Mouse (Mus musculus) ZHBTc4 (cell line): Measurements from ENCODE around the gene Synrg.

Experiments used
- DNase-seq: peaks from one replicate; pipeline ENCODE4 v3.0.0-alpha.2; 2011; ENCODE audit warnings: low read depth, low spot score

The Synrg gene

DNA sequence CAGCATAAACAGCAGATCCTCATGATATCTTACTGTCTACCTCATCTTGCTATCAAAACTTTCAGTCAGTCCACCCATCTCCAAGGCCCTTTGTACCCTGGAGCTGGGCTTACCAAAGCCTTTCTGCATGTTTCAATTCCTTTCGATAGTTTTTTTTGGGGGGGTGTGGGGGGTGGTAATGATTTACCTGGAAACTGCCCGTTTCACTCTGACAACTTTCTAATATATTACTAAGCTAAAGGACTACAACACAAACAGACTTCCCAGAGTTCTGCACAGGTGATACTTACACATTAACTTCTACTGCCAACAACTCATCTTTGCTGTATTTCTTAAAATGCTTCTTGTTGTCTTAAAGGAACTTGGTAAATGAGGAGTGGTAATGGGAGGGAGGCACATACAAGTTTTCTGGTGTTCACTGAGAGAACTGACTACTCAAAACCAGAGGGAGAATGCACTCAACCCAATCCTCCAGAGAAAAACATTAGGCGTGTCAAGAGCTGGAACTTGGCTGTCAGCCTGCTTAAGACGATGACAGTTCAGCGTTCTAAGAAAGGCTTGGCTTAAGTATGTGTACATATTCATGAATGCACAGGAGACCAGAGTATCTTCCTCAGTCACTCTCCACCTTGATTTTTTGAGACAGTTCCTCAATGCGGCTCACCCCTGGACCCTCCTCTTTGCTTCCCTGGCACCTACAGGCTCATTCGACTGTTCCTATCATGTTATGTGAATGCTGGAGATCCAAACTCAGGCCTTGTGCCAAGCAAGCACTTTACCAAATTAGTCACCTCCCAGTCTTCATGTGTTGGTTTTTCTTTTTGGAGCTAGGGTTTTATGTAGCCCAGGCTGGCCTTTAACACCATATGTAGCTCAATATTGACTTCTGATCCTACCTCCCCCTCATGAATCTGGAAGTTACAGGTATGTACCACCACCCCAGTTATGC, 109.9 kb downstream of the Synrg start:
- DNase-seq = no peak

DNA sequence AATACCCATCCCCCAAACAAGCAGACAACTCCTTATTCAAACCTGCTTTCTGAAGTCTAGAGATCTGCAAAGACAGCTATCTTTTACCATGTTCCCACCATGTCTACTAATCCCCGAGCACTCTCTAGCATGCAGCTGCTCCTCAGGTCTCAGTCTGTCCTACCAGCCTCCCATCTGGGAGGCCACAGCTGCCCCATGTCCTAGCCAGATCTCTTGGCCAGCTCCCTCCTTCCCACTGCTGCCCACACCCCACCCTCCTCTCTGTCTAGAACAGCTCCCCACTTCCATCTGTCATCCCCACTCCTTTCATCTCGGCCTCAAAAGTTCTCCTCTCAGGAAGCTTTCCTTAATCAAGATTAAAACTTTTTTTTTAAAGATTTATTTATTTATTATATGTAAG, 112.8 kb downstream of the Synrg start:
- no peak for DNase-seq

DNA sequence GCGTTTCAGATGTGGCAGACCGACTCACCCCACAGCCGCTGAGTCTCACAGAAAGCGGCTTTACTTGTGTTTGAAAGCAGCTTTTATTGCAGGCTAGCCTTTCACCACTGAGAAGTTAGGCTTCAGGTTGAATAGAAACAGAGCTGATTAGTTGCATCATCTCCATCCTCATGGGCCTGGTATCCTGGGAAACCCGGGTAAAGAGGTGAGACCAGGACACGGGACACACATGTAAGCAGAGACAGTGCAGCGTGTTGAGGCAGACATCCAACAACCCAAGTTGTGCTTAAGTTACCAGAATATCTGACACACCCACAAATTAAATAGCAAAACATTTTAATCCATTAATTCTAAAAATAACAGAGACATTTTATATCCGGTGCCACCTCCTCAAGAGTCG, 114.4 kb downstream of the Synrg start:
- no peak for DNase-seq

DNA sequence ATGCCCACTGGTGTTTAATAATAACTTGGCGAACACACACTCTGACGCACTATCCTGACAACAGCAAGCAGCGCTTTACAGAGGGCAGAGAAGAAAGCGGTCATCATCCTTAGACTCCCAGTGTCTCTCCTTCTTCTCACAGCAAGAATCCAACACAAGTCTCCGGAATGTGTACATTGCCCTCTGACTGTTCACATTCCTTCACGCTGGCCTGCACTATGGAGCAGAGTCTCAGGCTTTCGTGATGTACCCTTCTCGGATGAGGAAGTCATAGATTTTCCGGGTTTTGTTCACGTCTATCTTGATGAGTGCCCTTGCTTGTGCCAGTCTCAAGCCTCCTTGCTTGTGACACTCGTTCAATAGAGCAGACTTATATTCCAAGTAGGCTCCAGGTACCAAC, 115.1 kb downstream of the Synrg start:
- DNase-seq = no peak

DNA sequence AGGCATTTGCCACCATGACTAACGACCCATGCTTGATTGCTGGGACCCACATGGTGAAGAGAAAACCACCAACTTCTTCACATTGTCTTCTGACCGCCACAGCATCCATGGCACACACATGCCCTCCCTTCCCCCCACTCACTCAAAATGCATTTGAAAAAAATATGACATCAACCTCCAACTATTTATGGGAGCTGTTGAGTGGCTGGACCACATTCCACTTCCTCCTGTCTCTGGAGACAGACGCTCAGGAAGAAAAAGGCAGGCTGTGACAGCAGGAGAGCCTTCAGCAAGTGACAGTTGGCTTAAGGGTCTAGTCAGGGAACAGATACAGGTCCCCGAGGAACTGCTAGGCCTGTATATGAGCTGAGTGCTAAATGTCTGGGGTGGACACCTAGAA, 115.7 kb downstream of the Synrg start:
- DNase-seq = no peak

DNA sequence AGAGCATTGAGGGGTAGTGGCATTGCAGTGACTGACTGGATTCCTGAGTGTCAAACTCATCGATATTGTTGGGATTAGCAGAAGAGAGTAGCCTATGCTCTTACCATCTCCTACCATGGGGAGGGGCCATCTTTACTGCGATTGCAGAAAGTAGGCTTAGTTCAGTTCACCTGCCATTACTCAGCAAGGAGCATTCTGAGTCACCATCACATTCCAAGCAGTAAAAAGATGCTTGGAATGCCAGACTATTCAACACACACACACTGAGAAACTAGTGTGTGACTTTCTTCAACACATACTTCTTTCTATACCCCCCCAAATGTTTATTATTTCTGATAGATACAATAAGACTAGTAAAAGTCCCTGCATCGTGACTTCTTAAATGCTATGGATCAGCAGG, 116.1 kb downstream of the Synrg start:
- no peak for DNase-seq

DNA sequence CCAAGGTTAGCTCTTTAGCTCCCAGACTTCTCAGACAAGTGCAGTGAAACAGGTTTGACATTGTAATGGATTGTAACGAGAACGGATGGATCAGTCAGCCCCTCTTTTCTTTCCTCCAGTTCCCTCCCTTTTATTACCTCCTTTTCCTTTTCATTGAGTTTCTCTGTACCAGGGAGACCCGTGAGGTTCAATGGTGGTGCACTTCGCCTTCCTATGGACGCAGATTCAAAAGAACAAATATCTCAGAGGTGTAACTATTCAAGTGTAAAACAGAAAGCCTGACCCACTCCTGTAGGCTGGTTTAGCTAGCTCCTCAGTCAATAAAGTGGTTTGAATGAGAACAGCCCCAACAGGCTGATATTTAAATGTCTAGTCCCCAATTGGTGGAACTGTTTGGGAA, 117.7 kb downstream of the Synrg start:
- peak; percentile 62 for DNase-seq

DNA sequence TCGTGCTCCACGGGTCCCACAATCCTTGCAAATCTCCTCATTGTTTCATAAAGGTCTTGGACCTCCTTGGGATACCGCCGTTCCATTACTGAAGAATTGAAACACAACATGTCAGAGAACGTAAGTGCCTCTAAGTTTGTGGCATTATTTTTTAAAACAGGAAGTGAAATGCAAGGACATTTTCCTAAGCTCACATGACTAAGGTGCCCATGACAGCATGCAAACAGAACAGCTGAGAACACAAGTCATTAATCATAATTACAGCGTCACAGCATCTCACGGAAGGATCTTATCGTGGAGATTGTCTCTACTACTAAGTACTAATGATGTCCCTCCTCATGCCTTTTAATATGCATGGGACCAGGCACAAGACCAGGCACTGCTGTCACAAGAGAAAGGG, 126.3 kb downstream of the Synrg start:
- DNase-seq = no peak
